Mouse (Mus musculus): ENCODE measurements at regions not wholly inside any gene's neighbourhood (a gene's known extent, or its start where the extent isn't known, plus 50 kb on each side); places are given as distances from the start of the nearest gene placed in this dataset.
"Not testable (repeated sequence)": the region's sequence is repeated elsewhere in the genome, so short reads cannot be mapped to it uniquely, and the experiment has no call there.

DNA sequence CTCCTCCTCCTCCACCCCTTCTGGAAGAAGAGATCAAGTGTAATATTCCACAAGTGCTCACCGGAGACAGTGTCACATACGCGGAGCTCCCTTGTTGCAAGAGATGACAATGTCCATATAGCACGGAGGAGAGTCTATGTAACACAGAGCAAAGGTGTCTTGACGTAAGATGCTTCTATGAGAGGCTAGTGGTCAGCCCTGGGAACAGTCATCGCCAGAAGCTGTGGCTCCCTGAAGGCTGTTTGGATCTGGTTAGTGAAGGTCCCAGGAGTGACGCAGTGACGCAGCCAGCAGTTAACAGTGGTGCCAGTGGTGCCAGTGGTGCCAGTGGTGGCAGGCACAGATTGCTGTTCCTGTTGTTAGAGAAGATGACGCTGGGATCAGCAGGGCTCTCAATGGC is 66.9 kb downstream of the Twistnb start:
- in situ Hi-C loops (cut with MboI, MseI), result loop anchor here (25.0 kb wide), 1 partner anchor 1691 kb away; no protein-coding TSS in a partner anchor

DNA sequence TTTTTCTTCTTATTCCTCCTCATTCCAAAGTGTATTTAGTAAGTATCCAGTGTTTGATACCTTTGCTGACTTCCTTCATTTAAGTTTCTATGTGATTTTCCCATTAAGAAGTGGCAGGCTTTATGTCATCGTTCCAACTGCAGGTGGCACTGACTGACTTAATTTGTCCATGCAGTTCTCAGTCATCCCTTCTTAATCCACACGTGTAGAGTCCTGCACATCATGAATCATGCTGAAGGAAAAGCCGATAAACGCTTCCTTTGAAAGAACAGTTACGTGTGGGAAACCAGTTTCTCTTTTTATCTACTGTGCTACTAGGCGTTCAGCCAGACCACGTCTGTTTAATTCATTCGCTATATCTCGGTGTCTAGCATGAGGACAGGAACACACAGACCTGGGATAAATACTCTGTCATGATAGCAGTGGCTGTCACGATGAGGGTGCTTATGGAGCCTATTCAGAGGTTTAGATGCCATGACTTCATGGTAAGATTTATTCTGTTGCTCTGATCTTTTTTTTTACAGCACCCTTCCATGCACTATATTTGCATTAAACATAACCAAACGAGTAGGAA is 68.0 kb downstream of the Twistnb start:
- in situ Hi-C loops (cut with MboI, MseI), result loop anchor here (25.0 kb wide), 1 partner anchor 1690 kb away; no protein-coding TSS in a partner anchor

DNA sequence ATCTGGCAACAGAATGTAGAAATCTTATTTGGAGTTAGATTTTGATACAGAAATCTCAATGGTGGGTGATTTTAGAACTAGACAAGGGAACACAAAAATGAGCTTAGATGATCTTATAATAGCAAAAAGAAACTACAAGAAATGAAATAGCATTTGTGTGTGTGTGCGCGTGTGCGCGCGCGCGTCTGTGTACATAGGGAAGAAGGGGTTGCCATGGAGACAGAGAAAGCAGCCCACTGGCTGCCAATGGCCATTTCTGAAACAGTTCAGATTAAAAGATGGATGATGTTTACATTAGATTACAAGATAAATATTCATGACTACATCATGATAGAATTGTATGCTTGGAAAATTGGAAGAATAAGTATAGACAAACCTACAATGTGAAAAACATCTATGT is 112.1 kb downstream of the Twistnb start:
- in situ Hi-C loops (cut with MboI, MseI), result no loop called here

DNA sequence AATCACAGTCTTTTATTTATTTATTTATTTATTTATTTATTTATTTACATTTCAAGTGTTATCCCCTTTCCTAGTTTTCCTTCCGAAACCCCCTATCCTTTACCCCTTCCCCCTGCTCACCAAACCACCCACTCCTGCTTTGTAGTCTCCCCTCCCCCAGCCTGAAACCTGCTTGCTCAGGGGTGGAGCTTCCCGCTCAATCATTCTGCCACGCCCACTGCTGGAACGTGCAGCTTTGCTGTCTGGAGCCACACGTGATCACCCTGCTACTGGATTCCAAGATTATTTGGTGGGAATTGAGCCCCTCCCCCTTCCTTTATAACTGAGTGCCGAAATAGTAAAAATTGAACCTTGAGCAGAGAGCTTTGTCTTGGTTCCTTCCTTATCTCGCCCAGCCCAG is 122.2 kb downstream of the Twistnb start:
- in situ Hi-C loops (cut with MboI, MseI), result not testable (repeated sequence)

DNA sequence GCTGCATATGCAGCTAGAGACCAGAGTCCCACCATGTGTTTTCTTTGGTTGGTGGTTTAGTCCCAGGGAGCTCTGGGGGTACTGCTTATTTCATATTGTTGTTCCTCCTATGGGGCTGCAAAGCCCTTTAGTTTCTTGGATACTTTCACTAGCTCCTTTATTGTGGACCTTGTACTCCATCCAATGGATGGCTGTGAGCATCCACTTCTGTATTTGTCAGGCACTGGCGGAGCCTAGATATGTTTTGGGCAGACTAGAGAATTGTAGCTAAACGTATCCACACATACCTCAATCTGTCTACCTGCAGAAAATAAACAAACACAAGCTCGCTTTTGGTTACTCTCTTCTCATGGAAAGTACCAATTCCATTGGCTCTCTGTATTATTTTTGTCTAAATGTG is 122.8 kb downstream of the Twistnb start:
- in situ Hi-C loops (cut with MboI, MseI), result no loop called here

DNA sequence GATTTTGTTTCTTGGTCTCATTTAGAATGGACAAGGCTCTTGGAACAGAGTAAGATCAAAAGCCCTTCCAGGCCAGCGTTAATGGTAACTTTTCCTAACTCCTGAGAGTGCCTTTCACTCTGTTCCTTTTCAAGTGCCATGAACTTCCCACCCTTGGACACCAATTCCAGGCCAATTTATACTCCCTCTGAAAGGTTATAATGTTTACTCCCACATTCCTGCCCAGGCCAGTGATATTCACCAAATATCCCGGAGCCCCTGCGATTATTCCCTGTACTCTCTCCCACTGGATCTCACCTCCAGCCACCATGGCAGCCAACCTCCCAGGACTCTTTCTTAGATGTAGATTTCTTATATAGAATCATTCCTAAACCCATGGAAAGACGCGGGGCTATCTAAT is 123.2 kb downstream of the Twistnb start:
- in situ Hi-C loops (cut with MboI, MseI), result no loop called here

DNA sequence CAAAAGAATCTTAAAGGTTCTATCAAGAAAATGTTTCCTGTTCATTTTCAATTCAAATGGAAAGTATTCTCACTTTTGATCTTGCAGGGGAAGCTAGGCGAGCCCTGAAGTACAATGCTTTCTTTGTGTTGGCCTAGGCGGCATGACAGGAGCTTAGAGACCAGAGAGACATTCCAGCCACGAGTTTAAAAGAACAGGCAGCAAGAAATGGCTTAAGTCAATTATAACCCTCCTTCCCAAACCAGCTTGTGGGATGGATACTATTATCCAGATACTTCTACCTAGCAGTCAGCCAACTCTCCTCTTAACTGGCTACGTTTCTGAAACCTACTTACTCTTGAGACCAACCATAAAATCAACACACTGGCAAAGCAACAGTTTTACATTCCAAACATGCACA is 124.3 kb downstream of the Twistnb start:
- in situ Hi-C loops (cut with MboI, MseI), result no loop called here

DNA sequence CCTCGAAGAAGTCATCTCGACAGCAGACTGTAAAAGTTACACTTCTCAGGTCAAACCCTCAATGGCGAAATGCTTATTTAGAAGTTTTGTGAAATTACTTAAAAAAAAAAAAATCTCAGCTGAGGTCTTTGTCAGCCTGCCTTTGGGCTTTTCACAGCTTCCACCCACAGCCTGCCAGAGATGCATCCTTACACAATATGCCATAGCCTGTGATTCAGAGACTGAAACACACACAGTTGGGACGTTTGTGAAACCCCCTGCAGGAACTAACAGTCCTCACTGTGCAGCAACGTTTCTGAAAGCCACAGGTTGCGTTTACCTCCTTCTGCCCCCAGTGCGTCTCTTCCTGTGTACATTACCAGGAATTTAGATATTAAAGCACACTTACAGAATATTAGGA is 131.7 kb downstream of the Twistnb start:
- in situ Hi-C loops (cut with MboI, MseI), result no loop called here

DNA sequence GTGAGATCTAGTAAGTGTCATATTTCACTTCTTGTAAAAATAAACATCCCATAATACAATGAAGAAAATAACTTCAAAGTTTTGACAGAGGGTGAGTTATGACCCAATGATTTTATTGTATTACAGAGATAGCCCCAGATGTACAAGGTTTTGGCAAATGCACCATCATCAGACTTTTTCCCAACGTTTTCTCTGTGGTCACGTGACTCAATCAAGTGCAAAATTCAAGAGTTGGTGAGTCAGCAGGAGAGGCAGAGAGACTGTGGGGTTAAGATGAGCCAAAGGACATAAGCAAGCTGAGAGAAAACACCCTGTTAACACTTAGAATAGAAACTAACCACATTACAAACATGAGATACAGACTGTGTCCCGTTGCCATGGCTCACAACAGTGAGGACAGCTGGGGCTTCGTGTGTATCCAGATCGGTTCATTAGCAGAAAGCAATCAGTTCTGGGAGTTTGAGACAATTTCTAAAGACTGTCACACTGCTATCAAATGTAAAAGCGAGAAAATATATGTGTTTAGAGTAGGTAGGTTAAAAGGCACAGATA is 148.5 kb downstream of the Twistnb start:
- in situ Hi-C loops (cut with MboI, MseI), result no loop called here

DNA sequence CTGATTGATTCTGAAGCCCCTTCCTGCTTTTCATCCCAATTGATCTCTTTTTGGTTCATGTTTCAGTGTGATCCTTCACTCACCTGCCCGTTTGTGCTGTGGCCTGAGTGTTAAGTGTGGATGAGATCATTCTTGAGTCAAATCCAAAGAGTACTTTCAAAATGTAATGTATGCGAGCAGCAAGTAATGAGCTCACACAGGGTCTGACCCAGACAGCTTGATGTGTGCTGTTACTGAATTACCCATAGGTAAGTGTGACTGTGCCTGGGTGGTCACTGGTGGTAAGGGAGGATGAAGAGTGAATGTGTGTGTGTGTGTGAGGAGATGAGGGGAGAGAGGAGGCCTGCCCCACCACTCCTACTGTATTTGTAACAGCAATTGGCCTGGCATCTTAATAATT is 151.4 kb downstream of the Twistnb start:
- in situ Hi-C loops (cut with MboI, MseI), result no loop called here

DNA sequence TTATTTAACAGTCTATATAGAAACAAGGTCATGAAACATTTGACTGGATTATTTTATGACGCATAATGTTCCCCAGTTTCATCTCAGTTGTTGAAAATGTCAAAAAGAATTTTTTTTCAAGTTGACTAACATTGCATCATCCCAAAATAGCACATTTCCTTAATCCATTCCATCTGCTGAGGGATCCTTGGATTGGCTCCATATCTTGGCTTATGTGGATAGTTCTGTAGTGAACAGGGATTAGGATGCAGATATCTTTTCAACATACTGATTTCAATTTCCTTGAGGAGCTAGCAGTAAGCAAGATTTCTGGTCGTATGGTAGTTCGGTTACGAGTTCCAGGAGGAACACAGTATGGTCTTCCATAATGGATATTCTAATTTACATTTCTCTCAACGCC is 161.6 kb downstream of the Twistnb start:
- in situ Hi-C loops (cut with MboI, MseI), result loop anchor here (5.0 kb wide), 1 partner anchor 46 kb away; no protein-coding TSS in a partner anchor

DNA sequence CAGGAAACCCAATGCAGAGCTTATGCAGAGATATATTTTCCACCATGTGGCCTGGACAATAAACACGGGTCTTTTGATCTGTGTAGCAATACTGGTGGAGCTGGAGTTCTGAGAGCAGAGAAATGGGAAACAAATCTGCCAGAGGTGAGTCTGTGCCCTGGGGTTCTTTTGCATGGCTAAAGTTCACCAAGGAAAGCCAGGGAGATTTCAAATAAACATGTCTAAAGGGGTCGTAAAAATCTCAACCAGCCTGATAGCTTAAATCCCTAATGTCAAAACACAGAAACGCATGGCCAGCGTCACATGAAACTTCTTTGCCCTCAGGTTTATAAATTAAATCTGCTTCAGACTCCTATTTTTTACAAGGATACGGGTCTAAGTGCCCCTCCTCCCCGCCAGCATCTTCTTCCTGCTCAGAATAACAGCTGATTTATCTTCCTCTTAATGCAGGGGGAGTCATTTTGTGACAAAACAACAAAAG is 163.0 kb downstream of the Twistnb start:
- in situ Hi-C loops (cut with MboI, MseI), result loop anchor here (5.0 kb wide), 1 partner anchor 45 kb away; no protein-coding TSS in a partner anchor

DNA sequence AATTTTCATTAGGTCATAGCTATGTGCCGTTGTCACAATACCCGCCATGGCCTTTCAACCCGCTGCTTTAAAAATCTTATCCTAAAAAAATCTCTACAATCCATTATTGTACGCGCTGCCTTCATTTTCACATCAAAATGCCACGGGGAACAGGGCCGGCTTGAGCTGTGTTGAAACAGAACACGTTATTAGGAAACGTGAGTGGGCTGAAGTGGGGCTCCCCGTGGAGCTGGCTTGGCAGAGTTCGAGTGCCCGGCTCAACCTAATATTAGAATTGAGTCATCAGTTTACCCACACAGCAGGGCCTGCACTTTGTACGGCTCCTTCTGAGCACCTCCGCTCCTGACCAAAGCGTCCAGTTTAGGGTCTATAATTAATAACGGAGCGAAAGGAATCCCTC is 163.5 kb downstream of the Twistnb start:
- in situ Hi-C loops (cut with MboI, MseI), result loop anchor here (5.0 kb wide), 1 partner anchor 44 kb away; no protein-coding TSS in a partner anchor

DNA sequence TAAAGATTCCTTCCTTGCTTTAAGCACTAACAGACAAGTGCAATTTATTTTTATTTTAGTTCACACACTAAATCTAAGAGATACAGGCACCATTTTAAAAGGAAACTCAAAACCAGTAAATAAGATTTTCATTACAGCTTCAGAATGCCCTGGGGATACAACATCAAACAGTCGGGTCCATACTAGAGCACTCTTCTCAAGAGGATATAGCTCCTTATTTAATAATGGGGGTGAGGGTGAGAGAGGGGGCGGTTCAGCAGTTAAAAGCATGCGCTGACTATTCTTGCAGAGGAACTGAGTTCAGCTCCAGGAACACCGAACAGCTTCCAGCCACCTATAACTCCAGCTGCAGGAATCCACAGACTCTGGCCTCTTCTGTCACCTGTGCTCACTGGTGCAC is 164.2 kb downstream of the Twistnb start:
- in situ Hi-C loops (cut with MboI, MseI), result loop anchor here (5.0 kb wide), 1 partner anchor 44 kb away; no protein-coding TSS in a partner anchor

DNA sequence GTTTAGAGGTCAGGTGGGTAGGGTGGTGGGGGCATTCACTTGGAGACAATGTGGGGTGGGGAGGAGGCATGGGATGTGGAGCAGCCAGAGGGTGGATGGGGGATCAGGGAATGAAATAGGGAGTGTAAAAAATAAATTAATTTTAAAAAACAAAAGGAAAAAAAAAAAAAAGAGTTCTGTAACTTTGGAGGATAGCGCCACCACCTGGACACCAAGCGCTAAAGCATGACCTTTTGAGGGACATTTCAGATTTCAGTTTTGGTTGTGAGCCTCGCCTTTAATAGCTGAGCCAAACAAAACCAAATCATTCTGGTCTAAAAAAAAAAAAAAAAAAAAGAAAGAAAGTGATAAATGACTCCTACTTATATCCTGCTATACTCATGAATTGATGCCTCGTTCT is 176.0 kb downstream of the Twistnb start:
- in situ Hi-C loops (cut with MboI, MseI), result loop anchor here (10.0 kb wide), 2 partner anchors 1031 to 1489 kb away; no protein-coding TSS in a partner anchor

DNA sequence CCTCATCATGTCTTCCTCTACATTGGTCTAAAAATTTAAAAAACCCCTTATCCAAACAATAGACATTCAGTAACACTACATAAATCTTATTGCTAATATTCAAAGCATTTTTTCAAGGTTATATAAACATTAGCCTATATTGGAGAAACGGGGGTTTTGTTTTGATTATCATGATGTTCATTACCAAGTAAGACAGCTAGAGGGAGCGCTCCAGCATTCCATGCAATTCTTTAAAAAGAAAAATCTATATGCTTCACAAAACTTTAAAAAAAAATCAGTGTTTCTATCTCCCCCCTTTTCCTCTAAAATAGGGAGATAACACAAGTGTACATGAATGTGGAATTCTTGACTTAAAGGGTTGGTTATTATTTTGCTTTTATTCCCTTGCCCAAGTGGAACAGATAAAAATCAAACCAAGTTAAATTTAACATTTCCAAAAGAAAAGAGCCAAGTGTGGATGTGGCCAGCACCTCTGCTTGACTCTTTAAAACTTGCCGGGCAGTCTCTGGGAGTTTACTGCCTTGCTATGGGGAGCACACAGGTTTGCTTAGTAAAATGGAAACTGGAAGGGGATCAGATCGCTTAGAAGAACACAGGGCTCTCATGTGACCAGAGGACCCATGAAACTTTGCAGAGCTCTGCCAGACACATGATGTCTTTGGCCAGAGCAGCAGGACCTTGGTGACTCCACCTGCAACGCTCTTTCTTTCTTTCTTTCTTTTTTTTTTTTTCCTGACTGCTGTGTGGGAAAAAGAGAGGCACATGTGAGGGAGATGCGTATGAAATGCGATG is 178.6 kb downstream of the Twistnb start:
- in situ Hi-C loops (cut with MboI, MseI), result loop anchor here (10.0 kb wide), 2 partner anchors 1033 to 1487 kb away; no protein-coding TSS in a partner anchor

DNA sequence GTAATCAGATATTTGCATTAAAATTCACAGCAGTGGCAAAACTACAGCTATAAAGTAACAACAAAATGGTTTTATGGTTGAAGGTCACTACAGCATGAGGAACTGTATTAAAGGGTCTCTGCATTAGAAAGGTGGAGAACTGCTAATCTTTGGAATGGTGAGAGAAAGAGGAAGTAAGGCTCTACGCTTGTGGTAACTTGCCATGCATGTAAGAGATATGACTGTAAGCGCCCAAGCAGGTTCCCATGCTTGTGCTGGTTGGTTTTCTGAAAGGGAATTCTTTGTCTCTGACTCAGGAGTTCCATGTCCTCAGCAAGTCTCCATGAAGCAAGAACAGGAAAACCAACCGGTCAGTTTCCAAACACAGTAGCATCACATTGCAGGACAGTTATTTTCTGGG is 182.9 kb downstream of the Twistnb start:
- in situ Hi-C loops (cut with MboI, MseI), result no loop called here

DNA sequence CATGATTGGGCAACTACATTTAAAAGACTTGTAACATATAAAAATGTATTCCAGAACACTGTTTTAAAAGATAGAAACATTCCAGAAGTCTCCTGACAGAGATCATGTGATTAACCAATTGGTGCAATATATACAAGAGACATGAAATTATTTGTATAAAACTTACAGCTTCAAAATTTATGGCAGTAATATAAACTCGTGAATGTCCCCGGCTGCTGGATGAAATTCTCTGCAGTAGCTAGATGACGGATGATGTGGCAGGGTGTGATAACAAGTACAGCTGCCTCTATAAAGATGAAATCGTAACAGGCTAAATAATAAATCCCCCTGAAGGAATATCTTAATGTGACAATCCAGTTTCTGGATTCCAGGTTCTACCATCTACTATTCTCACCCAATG is 191.0 kb downstream of the Twistnb start:
- in situ Hi-C loops (cut with MboI, MseI), result no loop called here

DNA sequence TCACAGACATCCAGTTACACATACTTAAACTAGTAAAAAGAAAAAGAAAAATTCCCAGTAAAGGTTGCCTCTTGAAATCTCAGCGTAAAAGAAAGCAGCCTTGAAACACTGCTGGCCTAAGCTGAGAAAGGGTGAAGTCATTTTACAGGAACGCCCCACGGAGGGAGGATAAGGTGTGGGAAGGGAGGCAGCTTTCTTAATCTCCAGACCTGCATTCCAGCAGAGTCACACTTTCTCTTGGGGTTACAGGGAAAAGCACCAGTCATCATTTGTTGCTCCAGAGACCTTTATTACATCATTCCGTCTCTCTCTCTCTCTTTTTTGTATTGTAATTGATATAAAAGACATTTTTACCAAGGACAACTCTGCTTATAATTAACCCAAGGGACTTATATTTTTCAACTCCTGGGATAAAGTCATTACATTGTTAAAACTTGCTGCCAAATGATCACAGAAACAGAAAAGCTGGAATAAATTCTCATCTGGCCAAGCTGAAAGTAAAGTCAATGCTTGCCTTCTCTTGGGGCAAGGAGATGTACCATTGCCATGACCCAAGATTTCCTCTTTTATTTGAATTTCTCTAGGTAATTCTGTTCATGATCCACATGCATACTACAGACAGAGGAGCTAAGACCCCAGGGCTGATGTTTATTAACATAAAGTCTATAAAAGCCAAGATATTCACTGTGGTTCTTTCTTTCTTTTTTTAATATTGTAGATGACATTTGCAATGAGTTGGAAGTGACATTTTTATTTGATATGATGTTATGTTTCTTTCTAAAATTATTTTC is 196.9 kb downstream of the Twistnb start:
- in situ Hi-C loops (cut with MboI, MseI), result no loop called here

DNA sequence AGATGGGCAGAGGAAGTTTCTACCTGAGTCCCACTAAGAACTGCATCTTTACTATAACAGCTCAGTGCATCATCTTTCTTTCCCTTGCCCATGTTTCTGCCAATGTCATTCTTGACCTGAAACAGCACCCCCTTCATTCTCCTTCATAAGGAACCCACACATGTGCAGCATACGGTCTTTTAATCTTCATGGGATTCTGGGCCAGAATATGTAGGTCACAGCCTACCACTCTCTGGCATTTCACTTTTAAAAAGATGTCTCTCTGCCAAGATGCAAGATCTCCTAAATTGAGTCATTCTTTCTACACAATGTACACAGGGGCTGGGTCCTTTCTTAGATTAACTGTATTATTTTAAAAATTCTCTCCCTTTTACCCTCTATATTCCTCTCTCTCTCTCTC is 223.2 kb downstream of the Twistnb start:
- in situ Hi-C loops (cut with MboI, MseI), result no loop called here

DNA sequence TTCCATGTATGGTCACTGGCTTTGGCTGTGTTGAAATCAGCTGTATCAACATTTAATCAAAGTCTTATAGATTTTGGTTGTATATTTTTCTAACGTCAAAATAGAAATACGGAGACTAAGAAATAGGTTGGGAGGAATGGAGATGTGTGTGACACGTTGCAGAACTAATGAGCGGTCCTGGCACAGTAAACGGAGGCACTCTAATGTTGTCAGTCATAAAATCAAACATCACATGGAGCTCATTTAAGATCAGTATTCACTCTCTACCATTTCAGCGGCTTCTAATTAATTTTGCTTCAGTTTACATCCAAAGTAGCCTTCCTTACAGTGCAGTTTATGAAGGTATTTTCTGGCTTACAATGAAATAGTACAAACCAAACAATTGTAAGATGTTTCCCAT is 246.1 kb downstream of the Twistnb start:
- in situ Hi-C loops (cut with MboI, MseI), result no loop called here

DNA sequence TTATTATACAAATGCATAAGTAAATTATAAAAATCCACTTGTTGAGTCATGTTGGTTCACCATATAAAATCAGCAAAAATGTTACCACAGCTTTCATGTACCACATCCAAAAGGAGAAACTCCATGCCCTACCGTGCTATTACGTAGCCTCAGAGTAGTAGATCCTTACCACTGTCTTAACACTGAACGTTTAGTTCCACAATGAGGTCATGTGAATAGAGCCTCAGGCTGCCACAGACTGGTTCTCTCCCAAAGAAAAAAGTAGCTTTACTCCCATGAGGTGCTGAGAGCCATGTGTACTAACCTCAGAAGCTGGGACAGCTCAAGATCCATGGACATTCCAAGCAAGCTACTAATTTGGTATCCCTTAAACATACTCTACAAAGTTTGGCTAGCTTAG is 235.4 kb upstream of the Ferd3l start:
- in situ Hi-C loops (cut with MboI, MseI), result no loop called here

Measured in regulatory T cell (primary cell).